Mouse (Mus musculus): ENCODE results near the gene Ptprd.

- TF ChIP-seq CTCF (IDR thresholded peaks at IDR 0.05; ENCODE audit: insufficient read depth, low read depth, low read length) (no peak), POLR2A (IDR thresholded peaks at IDR 0.05; ENCODE audit: insufficient read depth, low read depth, low read length) (no peak)
Measured at GRCm38 (mm10) chr4:75961865-75962264, 2249.9 kb downstream of the Ptprd start.

Measured in olfactory bulb, adult 2 months (tissue).